Mouse (Mus musculus) heart, adult 2 months (tissue): ENCODE measurements around the gene Tssk1.

Experiments
- CTCF ChIP-seq: fragments of 200-600 bp; IDR thresholded peaks from 2 replicates; pipeline ENCODE4 v1.8.1; 2022; ENCODE audit warnings: antibody characterized with exemption, mild to moderate bottlenecking, moderate library complexity
- POLR2A ChIP-seq: fragments of 200-500 bp; IDR thresholded peaks from 2 replicates; pipeline ENCODE4 v1.6.1; 2011; ENCODE audit warnings: mild to moderate bottlenecking, low read depth, low read length, control low read depth; ENCODE audit not compliant: insufficient read depth

- TF ChIP-seq CTCF (no peak), POLR2A (no peak)
Observed at GRCm38 (mm10) chr16:17876096-17876495, 17.9 kb upstream of the Tssk1 start.
